Mouse (Mus musculus) liver, embryonic 16.5 days (tissue): ENCODE measurements around the gene Unc93b1. TPM values are rescaled to one million over a fixed set of nuclear protein-coding genes. Genes with fewer than 3 reads are reported as not detected.

Experiments used
- ATAC-seq: fragments of 200-750 bp; cut with Nextera tagmentation; 2 replicates; pipeline ENCODE4 v1.8.0; 2017; ENCODE audit warnings: low read depth, mild to moderate bottlenecking, moderate number of reproducible peaks, moderate library complexity
- H3K27ac ChIP-seq: fragments of 300-500 bp; sonication (generic); 2 replicates; pipeline ENCODE4 v1.5.1; 2014; ENCODE audit warnings: mild to moderate bottlenecking, low read length
- H3K27me3 ChIP-seq: fragments of 300-500 bp; sonication (generic); 2 replicates; pipeline ENCODE4 v1.6.1; 2014; ENCODE audit warnings: low read depth, low read length, mixed read lengths; ENCODE audit not compliant: control insufficient read depth, insufficient read depth
- H3K36me3 ChIP-seq: fragments of 300-500 bp; sonication (generic); 2 replicates; pipeline ENCODE4 v1.6.1; 2014; ENCODE audit warnings: mild to moderate bottlenecking; ENCODE audit not compliant: control insufficient read depth, insufficient read depth
- H3K4me1 ChIP-seq: fragments of 300-500 bp; sonication (generic); 2 replicates; pipeline ENCODE4 v1.6.1; 2014; ENCODE audit warnings: low read depth, low read length, mixed read lengths; ENCODE audit not compliant: control insufficient read depth
- H3K4me2 ChIP-seq: fragments of 300-500 bp; sonication (generic); 2 replicates; pipeline ENCODE4 v1.6.1; 2014; ENCODE audit warnings: low read depth, low read length, mixed read lengths
- H3K4me3 ChIP-seq: fragments of 300-500 bp; sonication (generic); 2 replicates; pipeline ENCODE4 v1.5.1; 2014; ENCODE audit warnings: low read depth, mild to moderate bottlenecking, low read length
- H3K9ac ChIP-seq: fragments of 300-500 bp; sonication (generic); 2 replicates; pipeline ENCODE4 v1.6.1; 2014; ENCODE audit warnings: low read depth, low read length
- H3K9me3 ChIP-seq: fragments of 300-500 bp; sonication (generic); replicated peaks from 2 replicates; pipeline ENCODE4 v1.6.1; 2016; ENCODE audit warnings: low read length; ENCODE audit not compliant: control insufficient read depth
- WGBS: fragments of 180-500 bp; shearing (Covaris S2); extraction: QIAGEN DNeasy Blood & Tissue Kit; methylation state at CpG from one replicate; pipeline ENCODE4 v1.1.7; 2014; ENCODE audit not compliant: insufficient replicate concordance; 5-methylcytosine and 5-hydroxymethylcytosine counted together
- polyA plus RNA-seq: library from polyadenylated mRNA; unstranded; fragments of >200 nt; fragmentation: Nextera tagmentation; extraction: Ambion mirVana; gene quantifications from 2 replicates; pipeline ENCODE4 v1.2.1, GENCODE M21; 2015

The Unc93b1 gene
- polyA plus RNA-seq, 1 experiment from 2014 or later, result 35.8 TPM

GRCm38 (mm10) chr19:3991966-3992365 is 57.0 kb downstream of the Unc93b1 start:
- H3K4me3 ChIP-seq, result no peak overlapping the region
- no peak overlapping the region for H3K27ac ChIP-seq
- H3K36me3 ChIP-seq, result no peaks in the 10 kb centered on the region
- H3K9ac ChIP-seq, result no peak overlapping the region
- H3K9me3 ChIP-seq, result no peaks in the 10 kb centered on the region
- no peak overlapping the region for H3K4me2 ChIP-seq
- H3K4me1 ChIP-seq, result 0 out of 2 replicates have a peak, but pooled peaks cover 3% of the 10 kb centered on the region
- H3K27me3 ChIP-seq, result no peaks in the 10 kb centered on the region
- ATAC-seq, result no peak
- 53% methylated on average over 3 of the region's 3 CpGs for WGBS

- Histone ChIP-seq H3K9me3 (no peaks in the 10 kb centered on the region), H3K9ac (no peak within 1 kb of the TSS), H3K27ac (no peak within 1 kb of the TSS), H3K4me3 (no peak within 1 kb of the TSS), H3K4me2 (no peak within 1 kb of the TSS), H3K27me3 (no peaks in the 10 kb centered on the region), H3K36me3 (no peaks in the 10 kb centered on the region), H3K4me1 (no peaks in the 10 kb centered on the region)
- 34% methylated on average over 5 of the region's 5 CpGs for WGBS
- no peak for ATAC-seq
These were observed 57.4 kb downstream of the Unc93b1 start, which contains the start of gene Tbx10 for GRCm38 (mm10) chr19:3992416-3992815. TSS of gene Tbx10 (plus strand) at chr19:3992752.

GRCm38 (mm10) chr19:3994932-3995331 is 59.9 kb downstream of the Unc93b1 start:
- H3K9ac ChIP-seq, result no peak overlapping the region
- H3K4me3 ChIP-seq, result no peak overlapping the region
- H3K36me3 ChIP-seq, result no peaks in the 10 kb centered on the region
- no peaks in the 10 kb centered on the region for H3K9me3 ChIP-seq
- peaks cover 7% of the 10 kb centered on the region for H3K4me1 ChIP-seq
- no peak for ATAC-seq
- H3K4me2 ChIP-seq, result no peak overlapping the region
- H3K27me3 ChIP-seq, result no peaks in the 10 kb centered on the region
- no peak overlapping the region for H3K27ac ChIP-seq
- WGBS, result 62% methylated on average over 6 of the region's 6 CpGs

- Histone ChIP-seq H3K27ac (no peak overlapping the region), H3K9ac (no peak overlapping the region), H3K27me3 (no peaks in the 10 kb centered on the region), H3K4me1 (peaks cover 7% of the 10 kb centered on the region), H3K9me3 (no peaks in the 10 kb centered on the region), H3K4me2 (no peak overlapping the region), H3K36me3 (no peaks in the 10 kb centered on the region), H3K4me3 (no peak overlapping the region)
- 76% methylated on average over 3 of the region's 3 CpGs for WGBS
- ATAC-seq, result no peak
These were observed 60.5 kb downstream of the Unc93b1 start for GRCm38 (mm10) chr19:3995505-3995904.

- no peaks in the 10 kb centered on the region for H3K36me3 ChIP-seq
- H3K27me3 ChIP-seq, result no peaks in the 10 kb centered on the region
- no peaks in the 10 kb centered on the region for H3K9me3 ChIP-seq
- WGBS, result 52% methylated on average over 7 of the region's 7 CpGs
- no peak overlapping the region for H3K4me2 ChIP-seq
- no peak overlapping the region for H3K27ac ChIP-seq
- no peak overlapping the region for H3K4me3 ChIP-seq
- peaks cover 12% of the 10 kb centered on the region for H3K4me1 ChIP-seq
- H3K9ac ChIP-seq, result no peak overlapping the region
- no peak for ATAC-seq
These were observed 61.1 kb downstream of the Unc93b1 start for GRCm38 (mm10) chr19:3996106-3996505.

GRCm38 (mm10) chr19:3996747-3997146 is 61.8 kb downstream of the Unc93b1 start:
- Histone ChIP-seq H3K4me2 (no peak overlapping the region), H3K9ac (no peak overlapping the region), H3K27me3 (no peaks in the 10 kb centered on the region), H3K4me3 (no peak overlapping the region), H3K36me3 (no peaks in the 10 kb centered on the region), H3K9me3 (no peaks in the 10 kb centered on the region), H3K4me1 (peaks cover 17% of the 10 kb centered on the region), H3K27ac (no peak overlapping the region)
- WGBS, result 65% methylated on average over 8 of the region's 8 CpGs
- no peak for ATAC-seq

- Histone ChIP-seq H3K4me2 (no peak overlapping the region), H3K27me3 (no peaks in the 10 kb centered on the region), H3K4me1 (peaks cover 17% of the 10 kb centered on the region), H3K36me3 (no peaks in the 10 kb centered on the region), H3K9ac (no peak overlapping the region), H3K9me3 (no peaks in the 10 kb centered on the region), H3K27ac (no peak overlapping the region), H3K4me3 (no peak overlapping the region)
- ATAC-seq, result no peak
- WGBS, result 56% methylated on average over 8 of the region's 8 CpGs
These were observed 62.2 kb downstream of the Unc93b1 start for GRCm38 (mm10) chr19:3997231-3997630.

- H3K4me2 ChIP-seq, result no peak overlapping the region
- ATAC-seq, result no peak
- H3K4me1 ChIP-seq, result peaks cover 17% of the 10 kb centered on the region
- H3K4me3 ChIP-seq, result no peak overlapping the region
- WGBS, result 71% methylated on average over 8 of the region's 8 CpGs
- H3K27ac ChIP-seq, result no peak overlapping the region
- no peaks in the 10 kb centered on the region for H3K9me3 ChIP-seq
- H3K27me3 ChIP-seq, result no peaks in the 10 kb centered on the region
- H3K9ac ChIP-seq, result no peak overlapping the region
- H3K36me3 ChIP-seq, result no peaks in the 10 kb centered on the region
These were observed 63.3 kb downstream of the Unc93b1 start for GRCm38 (mm10) chr19:3998335-3998734.
